Mouse (Mus musculus): Measurements from ENCODE around the gene Dpysl5. TPM values are rescaled to one million over a fixed set of nuclear protein-coding genes. Genes with fewer than 3 reads are reported as not detected.
"Not testable (repeated sequence)": the region's sequence is repeated elsewhere in the genome, so short reads cannot be mapped to it uniquely, and the experiment has no call there.

The Dpysl5 gene
- polyA plus RNA-seq, 1 experiment from 2014 or later: 5.9 TPM

- 95% methylated on average over 3 of the region's 3 CpGs for WGBS
- not testable (repeated sequence) for H3K27ac ChIP-seq; H3K4me2 ChIP-seq (replicated peaks); H3K4me1 ChIP-seq; H3K4me3 ChIP-seq; H3K27me3 ChIP-seq; ATAC-seq (ENCODE audit: low FRiP score, low read depth); H3K9ac ChIP-seq; H3K9me3 ChIP-seq
- peaks cover 32% of the 10 kb centered on the region for H3K36me3 ChIP-seq
These were observed 33.3 kb upstream of the Dpysl5 start for GRCm38 (mm10) chr5:30678069-30678468.

GRCm38 (mm10) chr5:30678722-30679296 lies 32.6 kb upstream of the Dpysl5 start:
- H3K4me1 ChIP-seq: no peaks in the 10 kb centered on the region
- no peak overlapping the region for H3K9ac ChIP-seq
- ATAC-seq (ENCODE audit: low FRiP score, low read depth): no peak
- no peak overlapping the region for H3K4me3 ChIP-seq
- WGBS: 94% methylated on average over 4 of the region's 4 CpGs
- H3K4me2 ChIP-seq (replicated peaks): no peak overlapping the region
- peaks cover 25% of the 10 kb centered on the region for H3K36me3 ChIP-seq
- H3K9me3 ChIP-seq: no peaks in the 10 kb centered on the region
- H3K27ac ChIP-seq: no peak overlapping the region
- no peaks in the 10 kb centered on the region for H3K27me3 ChIP-seq

- Histone ChIP-seq H3K9me3 (no peaks in the 10 kb centered on the region), H3K4me3 (no peak overlapping the region), H3K4me1 (no peaks in the 10 kb centered on the region), H3K27me3 (no peaks in the 10 kb centered on the region), H3K9ac (no peak overlapping the region), H3K4me2 (replicated peaks) (no peak overlapping the region), H3K27ac (no peak overlapping the region), H3K36me3 (peaks cover 19% of the 10 kb centered on the region)
- no peak for ATAC-seq (ENCODE audit: low FRiP score, low read depth)
- WGBS: 83% methylated on average over 5 of the region's 5 CpGs
These were observed 31.8 kb upstream of the Dpysl5 start for GRCm38 (mm10) chr5:30679593-30679992.

GRCm38 (mm10) chr5:30681970-30682369 lies 29.4 kb upstream of the Dpysl5 start:
- Histone ChIP-seq H3K27ac (no peak overlapping the region), H3K4me3 (no peak overlapping the region), H3K4me1 (no peaks in the 10 kb centered on the region), H3K36me3 (no peaks in the 10 kb centered on the region), H3K9me3 (no peaks in the 10 kb centered on the region), H3K27me3 (no peaks in the 10 kb centered on the region), H3K4me2 (replicated peaks) (no peak overlapping the region), H3K9ac (no peak overlapping the region)
- 78% methylated on average over 5 of the region's 5 CpGs for WGBS
- ATAC-seq (ENCODE audit: low FRiP score, low read depth): no peak

- H3K27me3 ChIP-seq: no peaks in the 10 kb centered on the region
These were observed 28.3 kb upstream of the Dpysl5 start for GRCm38 (mm10) chr5:30682967-30683600.

GRCm38 (mm10) chr5:30683993-30684392 lies 27.4 kb upstream of the Dpysl5 start:
- Histone ChIP-seq H3K4me3 (no peak overlapping the region), H3K9ac (no peak overlapping the region), H3K27ac (no peak overlapping the region), H3K4me1 (no peaks in the 10 kb centered on the region), H3K27me3 (no peaks in the 10 kb centered on the region), H3K4me2 (replicated peaks) (no peak overlapping the region), H3K9me3 (no peaks in the 10 kb centered on the region), H3K36me3 (no peaks in the 10 kb centered on the region)
- WGBS: 83% methylated on average over 3 of the region's 3 CpGs
- ATAC-seq (ENCODE audit: low FRiP score, low read depth): no peak

More at GRCm38 (mm10) chr5:30682967-30683600, 28.3 kb upstream of the Dpysl5 start:
- Histone ChIP-seq H3K27ac (no peak overlapping the region), H3K4me1 (no peaks in the 10 kb centered on the region), H3K9me3 (no peaks in the 10 kb centered on the region), H3K4me2 (replicated peaks) (no peak overlapping the region), H3K9ac (no peak overlapping the region), H3K4me3 (no peak overlapping the region), H3K36me3 (no peaks in the 10 kb centered on the region)
- ATAC-seq (ENCODE audit: low FRiP score, low read depth): no peak

- ATAC-seq (ENCODE audit: low FRiP score, low read depth): no peak
- Histone ChIP-seq H3K27ac (no peak overlapping the region), H3K9ac (no peak overlapping the region), H3K4me2 (replicated peaks) (no peak overlapping the region), H3K36me3 (no peaks in the 10 kb centered on the region), H3K9me3 (no peaks in the 10 kb centered on the region), H3K4me1 (no peaks in the 10 kb centered on the region), H3K4me3 (no peak overlapping the region), H3K27me3 (no peaks in the 10 kb centered on the region)
- 76% methylated on average over 3 of the region's 3 CpGs for WGBS
These were observed 24.6 kb upstream of the Dpysl5 start for GRCm38 (mm10) chr5:30686781-30687180.

- no peaks in the 10 kb centered on the region for H3K36me3 ChIP-seq
- ATAC-seq (ENCODE audit: low FRiP score, low read depth): no peak
- no peak overlapping the region for H3K27ac ChIP-seq
- no peak overlapping the region for H3K9ac ChIP-seq
- no peak overlapping the region for H3K4me2 ChIP-seq (replicated peaks)
- no peaks in the 10 kb centered on the region for H3K9me3 ChIP-seq
- WGBS: 77% methylated on average over 8 of the region's 8 CpGs
- H3K4me1 ChIP-seq: no peaks in the 10 kb centered on the region
- H3K4me3 ChIP-seq: no peak overlapping the region
- peaks cover 9% of the 10 kb centered on the region for H3K27me3 ChIP-seq
These were observed 10.9 kb upstream of the Dpysl5 start for GRCm38 (mm10) chr5:30700361-30701000.

GRCm38 (mm10) chr5:30701373-30701772 lies 10.0 kb upstream of the Dpysl5 start:
- H3K4me1 ChIP-seq; H3K4me3 ChIP-seq; H3K27me3 ChIP-seq; H3K36me3 ChIP-seq; H3K9ac ChIP-seq; H3K27ac ChIP-seq; H3K4me2 ChIP-seq (replicated peaks); H3K9me3 ChIP-seq; ATAC-seq (ENCODE audit: low FRiP score, low read depth): not testable (repeated sequence)
- 52% methylated on average over 4 of the region's 4 CpGs for WGBS

- H3K9ac ChIP-seq: no peak overlapping the region
- H3K27me3 ChIP-seq: peaks cover 10% of the 10 kb centered on the region
- WGBS: 90% methylated on average over 3 of the region's 3 CpGs
- H3K4me3 ChIP-seq: no peak overlapping the region
- H3K4me1 ChIP-seq: no peaks in the 10 kb centered on the region
- no peak overlapping the region for H3K27ac ChIP-seq
- H3K36me3 ChIP-seq: no peaks in the 10 kb centered on the region
- H3K9me3 ChIP-seq: no peaks in the 10 kb centered on the region
- H3K4me2 ChIP-seq (replicated peaks): no peak overlapping the region
- no peak for ATAC-seq (ENCODE audit: low FRiP score, low read depth)
These were observed 9.5 kb upstream of the Dpysl5 start for GRCm38 (mm10) chr5:30701866-30702265.

GRCm38 (mm10) chr5:30709744-30710383 lies 1.5 kb upstream of the Dpysl5 start:
- peaks cover 68% of the 10 kb centered on the region for H3K27me3 ChIP-seq
- no peaks in the 10 kb centered on the region for H3K36me3 ChIP-seq
- WGBS: 15% methylated on average over 13 of the region's 13 CpGs
- ATAC-seq (ENCODE audit: low FRiP score, low read depth): no peak
- H3K4me2 ChIP-seq (replicated peaks): no peak overlapping the region
- H3K4me3 ChIP-seq: no peak overlapping the region
- H3K27ac ChIP-seq: no peak overlapping the region
- H3K9me3 ChIP-seq: no peaks in the 10 kb centered on the region
- H3K4me1 ChIP-seq: peaks cover 29% of the 10 kb centered on the region
- no peak overlapping the region for H3K9ac ChIP-seq

GRCm38 (mm10) chr5:30710486-30710885 lies 878 bp upstream of the Dpysl5 start:
- H3K27me3 ChIP-seq: peaks cover 70% of the 10 kb centered on the region
- peaks cover 29% of the 10 kb centered on the region for H3K4me1 ChIP-seq
- 23% methylated on average over 8 of the region's 8 CpGs for WGBS
- no peaks in the 10 kb centered on the region for H3K9me3 ChIP-seq
- no peak for ATAC-seq (ENCODE audit: low FRiP score, low read depth)
- no peak overlapping the region for H3K27ac ChIP-seq
- H3K4me3 ChIP-seq: peak overlapping the region; percentile 57; the same call in 1 of the 2 replicates
- no peak overlapping the region for H3K9ac ChIP-seq
- H3K36me3 ChIP-seq: no peaks in the 10 kb centered on the region
- H3K4me2 ChIP-seq (replicated peaks): peak overlapping the region; percentile 91

Data from limb, embryonic 13.5 days (tissue).